Mouse (Mus musculus): ENCODE measurements around the gene Lrrc28.
A peak's percentile ranks its signal among the peaks of the same experiment; 100 is the strongest.

Gene Lrrc28

DNA sequence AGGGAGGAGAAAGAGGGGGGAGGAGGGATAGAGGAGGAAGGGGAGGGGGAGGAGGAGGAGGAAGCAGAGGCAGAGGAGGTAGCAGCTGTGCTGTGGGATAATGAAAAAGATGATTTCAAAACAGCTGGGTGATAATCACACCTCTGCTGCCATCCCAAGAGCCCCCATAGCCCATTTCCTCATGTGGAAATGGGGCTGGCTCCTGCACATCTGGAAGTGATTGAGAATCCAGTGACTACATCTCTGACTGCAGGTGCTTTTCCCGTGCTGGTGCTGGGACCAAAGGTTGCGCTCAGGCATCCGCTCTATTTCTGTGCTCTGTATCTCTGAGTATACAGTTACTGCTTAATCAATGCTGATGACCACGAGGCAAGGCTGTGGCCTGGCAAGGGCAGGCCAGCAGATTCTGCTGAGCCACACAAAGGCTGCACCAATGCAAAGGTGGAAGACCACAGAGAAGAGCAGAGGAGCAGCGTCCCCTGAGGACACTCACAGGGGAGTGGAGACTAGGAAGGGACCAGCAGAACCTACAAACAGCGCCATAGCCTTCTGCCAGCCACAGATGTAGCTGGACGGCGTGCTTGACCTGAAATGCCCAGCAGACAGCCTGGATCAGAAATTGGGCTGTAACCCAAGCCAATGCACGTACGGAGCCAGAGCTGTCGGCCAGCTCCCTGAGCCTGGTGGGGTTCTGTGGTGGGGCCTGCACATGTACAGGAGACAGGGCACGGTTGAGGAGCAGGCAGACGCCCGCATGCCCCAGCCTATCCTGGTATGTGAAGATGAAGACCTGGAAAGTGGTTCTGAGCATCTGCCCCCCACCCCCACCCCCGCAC, 157.9 kb downstream of the Lrrc28 start:
- DNase-seq (ENCODE audit: low spot score): no peak

DNA sequence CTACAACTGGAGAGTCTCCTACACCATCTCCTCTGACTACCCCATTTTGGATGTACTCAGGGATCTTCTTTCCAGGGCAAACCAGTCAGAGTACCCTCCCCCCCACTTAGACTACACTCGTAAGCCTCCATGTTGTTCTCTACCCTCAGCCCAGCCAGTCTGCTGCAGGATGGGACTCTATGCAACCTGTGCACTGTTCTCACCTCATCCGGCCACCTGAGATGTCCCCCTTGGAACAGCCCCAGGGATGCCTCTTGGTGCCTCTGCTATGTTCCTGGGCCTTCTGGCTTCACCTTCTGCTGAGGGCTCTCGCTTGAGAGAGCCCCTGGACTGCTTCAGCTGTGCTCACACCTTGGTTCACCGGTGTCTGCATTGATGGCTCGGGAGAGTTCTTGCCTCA, 158.7 kb downstream of the Lrrc28 start:
- no peak for DNase-seq (ENCODE audit: low spot score)

DNA sequence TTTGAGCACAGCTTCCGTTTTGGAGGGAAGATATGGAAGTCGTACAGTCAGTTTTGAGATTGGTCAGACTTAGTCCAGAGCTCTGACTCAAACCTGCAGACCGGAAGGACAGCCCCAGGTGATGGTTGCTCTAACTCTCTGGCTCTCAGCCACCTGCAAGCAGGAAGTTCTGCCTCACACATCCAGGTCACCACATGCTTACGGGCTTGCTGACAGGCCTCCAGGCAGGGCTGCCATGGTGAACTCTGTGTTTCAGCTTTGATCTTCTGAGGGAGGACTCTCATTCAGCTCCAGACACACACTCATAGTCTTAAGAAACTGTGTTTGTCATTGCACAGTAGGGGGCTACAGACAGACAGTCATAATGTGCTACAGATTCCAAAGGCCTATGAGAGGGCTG, 161.4 kb downstream of the Lrrc28 start:
- DNase-seq (ENCODE audit: low spot score): no peak

DNA sequence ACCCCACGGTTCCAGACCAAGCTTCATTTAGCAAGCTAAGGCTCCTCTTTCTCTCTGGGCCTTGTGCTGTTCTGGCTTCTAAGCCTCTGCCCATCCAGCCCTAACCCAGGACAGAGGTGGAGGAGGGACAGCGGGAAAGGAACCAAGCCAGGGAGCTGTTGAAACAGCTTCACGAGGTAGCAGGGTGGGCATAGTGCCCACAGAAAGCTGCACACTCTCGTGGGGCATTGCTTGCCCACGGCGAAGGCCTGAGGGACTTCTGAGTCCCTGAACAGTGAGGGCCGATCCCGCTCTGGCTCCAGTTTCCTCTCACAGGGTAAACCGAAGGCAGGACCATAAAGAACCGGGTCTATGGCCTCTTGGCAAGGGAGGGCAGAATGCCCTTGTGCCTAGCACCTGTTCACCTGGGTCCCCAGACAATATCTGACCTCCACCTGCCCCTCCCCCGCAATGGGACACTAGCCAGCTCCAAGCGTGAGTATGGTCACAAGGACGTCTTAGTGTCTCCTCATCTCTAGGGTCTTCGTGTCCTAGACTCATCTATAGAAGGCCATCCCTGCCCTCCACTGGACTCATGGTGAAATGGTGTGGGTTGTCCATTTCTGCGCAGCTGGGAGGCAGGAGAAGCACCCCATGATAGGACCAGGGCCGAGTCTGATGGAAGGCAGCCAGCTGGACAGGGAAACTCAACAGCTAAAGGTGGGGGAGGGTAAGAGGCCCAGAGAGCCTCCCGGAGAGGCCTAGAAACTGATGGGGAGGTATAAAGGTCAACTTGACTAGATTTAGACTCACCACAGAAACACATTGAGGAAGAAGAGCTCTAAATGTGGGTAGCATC, 165.3 kb downstream of the Lrrc28 start:
- DNase-seq (ENCODE audit: low spot score): peak; percentile 66

DNA sequence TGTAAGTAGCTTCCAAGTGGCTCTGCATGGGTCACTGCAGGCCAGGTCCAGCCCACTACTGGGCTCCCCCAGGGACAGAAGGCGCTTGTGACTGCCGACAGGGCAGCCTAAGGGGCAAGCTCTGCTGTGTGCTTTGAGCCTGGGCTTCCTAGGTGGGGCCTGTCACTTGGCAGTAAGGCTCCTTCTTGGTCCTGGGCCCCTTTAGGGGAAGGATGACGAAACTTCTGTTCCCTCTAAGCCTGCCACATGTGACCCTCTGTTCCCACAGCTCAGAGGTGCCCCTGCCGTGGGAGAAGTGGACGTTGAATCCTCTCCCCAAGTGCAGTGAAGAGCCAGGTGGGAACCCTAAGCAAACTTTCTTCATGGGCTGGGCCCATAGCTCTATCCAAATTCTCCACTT, 165.9 kb downstream of the Lrrc28 start:
- no peak for DNase-seq (ENCODE audit: low spot score)

DNA sequence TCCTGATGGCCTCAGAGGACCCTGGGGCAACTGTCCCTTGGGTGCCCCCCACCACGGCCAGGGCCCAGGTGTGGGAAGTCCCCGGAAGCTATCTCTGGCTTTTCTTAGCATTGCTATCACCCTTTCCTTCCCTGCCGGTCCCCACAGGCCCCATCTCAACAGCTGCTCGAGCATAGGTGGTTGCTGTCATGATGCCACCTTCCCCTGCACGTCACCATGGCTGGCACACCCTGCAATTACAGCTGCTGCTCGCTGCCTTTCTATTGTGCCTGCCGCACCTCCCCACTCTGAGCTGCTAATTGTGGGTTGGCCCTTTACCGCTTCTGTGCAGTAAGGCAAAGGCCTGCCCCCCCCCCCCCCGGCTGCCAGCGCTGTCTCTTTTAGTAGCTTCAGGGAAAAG, 167.1 kb downstream of the Lrrc28 start:
- DNase-seq (ENCODE audit: low spot score): no peak

DNA sequence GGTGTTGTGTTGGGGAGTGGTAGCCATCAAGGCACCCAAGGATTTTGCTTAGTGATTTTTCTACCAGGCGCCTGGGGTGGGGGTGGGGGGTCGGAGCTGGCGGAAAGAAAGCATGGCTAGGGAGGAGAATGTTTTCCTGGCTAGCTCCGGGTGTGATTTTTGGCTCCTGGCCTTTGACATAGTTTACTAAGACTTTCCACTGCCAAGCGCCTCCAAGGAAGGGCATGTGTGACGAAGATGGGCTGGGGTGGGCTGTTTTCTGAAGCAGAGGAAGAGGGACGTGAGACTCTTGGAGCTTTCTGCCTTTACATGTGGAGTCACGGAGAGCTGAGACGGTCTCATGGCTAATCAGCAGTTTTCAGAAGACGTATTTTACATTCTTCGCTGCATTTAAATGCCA, 173.8 kb downstream of the Lrrc28 start:
- no peak for DNase-seq (ENCODE audit: low spot score)

DNA sequence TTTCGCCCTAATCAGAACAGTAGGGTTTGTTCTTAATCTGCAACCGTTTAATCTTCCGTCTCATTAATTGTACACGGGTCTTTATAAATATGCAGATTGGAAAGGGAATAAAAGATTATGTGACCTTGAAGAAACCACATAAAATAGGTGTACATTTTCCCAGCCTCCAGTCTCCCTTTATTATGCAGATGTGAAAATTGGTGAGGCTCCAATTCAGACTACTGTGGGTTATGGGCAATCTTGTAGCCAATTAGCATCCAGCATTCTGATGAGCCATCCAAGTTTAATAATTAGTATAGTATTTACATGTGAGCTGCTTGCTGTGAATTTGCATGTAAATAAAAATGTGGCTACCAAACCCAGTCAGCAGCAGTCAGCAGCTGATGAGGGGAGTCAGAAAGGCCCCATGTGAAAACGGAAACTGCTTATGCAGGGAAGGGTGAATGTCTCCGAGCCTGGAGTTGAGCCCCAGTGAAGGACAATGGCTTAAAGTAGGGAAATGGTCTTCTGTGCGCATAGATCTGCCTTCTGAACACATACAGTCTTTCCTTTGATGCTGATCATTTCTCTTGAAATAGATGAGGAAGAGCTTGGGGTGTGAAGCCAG, 176.2 kb downstream of the Lrrc28 start:
- DNase-seq (ENCODE audit: low spot score): no peak

DNA sequence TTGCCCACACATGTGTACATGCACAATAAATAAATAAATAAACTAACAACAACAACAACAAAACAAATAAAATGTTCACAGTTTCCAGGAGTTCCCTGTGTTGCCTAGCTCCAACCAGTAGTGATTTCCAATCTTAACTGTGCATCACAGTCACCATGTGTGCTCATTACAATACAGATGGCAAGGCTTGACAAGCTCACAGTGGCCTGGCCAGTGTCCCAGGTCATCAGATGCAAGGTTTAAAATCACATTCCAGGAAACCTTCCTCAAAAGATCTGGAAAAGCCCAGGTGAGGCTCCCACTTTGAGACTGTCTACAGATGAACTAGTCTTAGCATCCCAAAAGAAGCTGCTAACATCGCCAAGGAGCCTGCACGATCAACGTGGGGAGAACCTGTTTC, 176.9 kb downstream of the Lrrc28 start:
- no peak for DNase-seq (ENCODE audit: low spot score)

DNA sequence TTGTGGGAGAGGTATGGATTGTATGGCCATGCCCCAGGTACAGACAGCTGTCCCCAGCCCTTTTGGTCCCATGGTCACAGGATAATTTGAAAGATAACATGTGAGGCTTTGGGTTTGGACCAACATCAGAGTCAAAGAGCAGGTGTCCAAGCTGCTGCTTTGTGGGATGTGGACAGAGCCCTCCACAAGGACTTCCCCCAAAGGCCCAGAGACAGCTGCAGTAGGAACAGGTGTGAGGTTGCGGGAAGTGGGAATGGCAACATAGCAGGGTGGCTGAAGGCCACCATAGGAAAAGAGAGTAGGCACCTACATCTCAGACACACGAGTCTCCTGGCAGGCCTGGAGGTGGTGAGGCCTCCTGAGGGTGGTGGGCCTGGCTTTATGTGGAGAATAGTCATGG, 178.7 kb downstream of the Lrrc28 start:
- DNase-seq (ENCODE audit: low spot score): no peak

DNA sequence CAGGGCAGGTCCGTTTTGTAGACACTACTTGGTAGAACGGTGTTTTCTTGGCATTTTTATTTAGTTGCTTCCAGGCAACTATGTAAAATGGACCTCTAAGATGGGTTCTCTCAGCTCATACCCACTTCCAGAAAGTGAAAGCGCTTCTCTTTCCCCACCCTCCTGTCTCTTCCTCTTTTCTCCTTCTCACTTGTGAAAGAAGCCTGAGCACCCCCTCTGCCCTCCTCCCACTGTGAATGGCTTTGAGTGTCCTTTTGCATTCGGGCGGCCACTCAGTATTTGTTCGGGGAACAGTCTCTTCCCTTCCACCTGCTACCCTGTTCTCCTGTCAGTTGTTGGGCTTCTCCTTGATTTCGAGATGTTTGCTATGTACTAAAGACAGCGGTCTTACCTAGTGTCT, 180.4 kb downstream of the Lrrc28 start:
- no peak for DNase-seq (ENCODE audit: low spot score)

DNA sequence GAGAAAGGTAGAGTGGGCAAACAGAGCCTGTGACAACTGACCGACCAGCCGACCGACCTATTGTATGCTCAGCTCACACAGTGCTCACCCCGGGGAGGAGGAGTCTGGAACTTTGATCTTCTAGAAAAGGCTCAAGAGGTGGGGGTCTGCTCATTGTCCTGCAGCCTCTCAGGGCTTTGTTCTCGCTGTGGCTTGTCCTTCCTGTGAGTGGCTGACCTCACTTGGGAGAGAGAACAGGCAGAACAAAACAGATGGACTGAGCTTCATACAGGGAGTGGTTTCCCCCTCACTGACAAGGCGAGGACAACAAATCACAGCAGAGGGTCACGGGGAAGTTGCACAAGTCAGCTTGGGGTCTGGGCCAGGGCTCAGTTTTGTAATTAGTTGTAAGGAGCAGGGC, 181.5 kb downstream of the Lrrc28 start:
- no peak for DNase-seq (ENCODE audit: low spot score)
